Mouse (Mus musculus) embryonic fibroblast, embryonic 13.5 days (primary cell): ENCODE data around the gene Hoxb6.

Source experiments
- CTCF ChIP-seq: IDR thresholded peaks from 2 replicates; pipeline ENCODE4 v1.5.1; 2011; ENCODE audit warnings: mild to moderate bottlenecking, control low read depth, low read length, moderate library complexity, borderline replicate concordance; ENCODE audit not compliant: insufficient read depth
- POLR2A ChIP-seq: IDR thresholded peaks from 2 replicates; pipeline ENCODE4 v1.6.1; 2011; ENCODE audit warnings: low read depth, mild to moderate bottlenecking, control low read depth, low read length, moderate library complexity

GRCm38 (mm10) chr11:96272024-96272921, 20.0 kb upstream of the Hoxb6 start:
- TF ChIP-seq CTCF, result no peak
- TF ChIP-seq POLR2A, result peak; percentile 6; the same call in 1 of the 2 replicates
